Mouse (Mus musculus) kidney, adult 2 months (tissue): ENCODE results near the gene Lce6a. TPM values are rescaled to one million over a fixed set of nuclear protein-coding genes. Genes with fewer than 3 reads are reported as not detected.
A peak's percentile ranks its signal among the peaks of the same experiment; 100 is the strongest.

Experiments used
- DNase-seq: peaks from one replicate; pipeline ENCODE4 v3.0.0; 2021
- H3K27ac ChIP-seq: fragments of 200-500 bp; 2 replicates; pipeline ENCODE4 v1.5.1; 2012; ENCODE audit warnings: low read depth, low read length, control low read depth, inconsistent platforms; ENCODE audit not compliant: insufficient read depth
- H3K27me3 ChIP-seq: fragments of 200-500 bp; replicated peaks from 2 replicates; pipeline ENCODE4 v1.6.1; 2012; ENCODE audit warnings: mild to moderate bottlenecking, moderate library complexity, low read length, inconsistent platforms; ENCODE audit not compliant: control insufficient read depth, insufficient read depth
- H3K36me3 ChIP-seq: fragments of 200-500 bp; 2 replicates; pipeline ENCODE4 v1.6.1; 2012; ENCODE audit warnings: mild to moderate bottlenecking, moderate library complexity, low read length, inconsistent platforms; ENCODE audit not compliant: control insufficient read depth, insufficient read depth
- H3K4me1 ChIP-seq: fragments of 200-500 bp; 2 replicates; pipeline ENCODE4 v1.6.1; 2011; ENCODE audit warnings: low read length; ENCODE audit not compliant: control insufficient read depth, insufficient read depth
- H3K4me3 ChIP-seq: fragments of 200-500 bp; 2 replicates; pipeline ENCODE4 v1.5.1; 2011; ENCODE audit warnings: mild to moderate bottlenecking, low read depth, low read length, control low read depth; ENCODE audit not compliant: insufficient read depth
- CTCF ChIP-seq: fragments of 200-500 bp; conservative IDR thresholded peaks from 2 replicates; pipeline ENCODE4 v1.5.1; 2011; ENCODE audit warnings: low read depth, mild to moderate bottlenecking, control low read depth, low read length, moderate library complexity, mixed read lengths; ENCODE audit not compliant: insufficient read depth, insufficient read length
- POLR2A ChIP-seq: fragments of 200-500 bp; IDR thresholded peaks from one replicate; pipeline ENCODE4 v1.6.1; 2011; ENCODE audit warnings: low read depth, low read length, control low read depth
- WGBS: fragments of 180-500 bp; shearing (Covaris S2); methylation state at CpG from one replicate; pipeline ENCODE4 v1.1.7; 2018; 5-methylcytosine and 5-hydroxymethylcytosine counted together
- polyA plus RNA-seq: library from polyadenylated mRNA; depleted of rRNA; stranded (reverse); fragments of >200 nt; gene quantifications from 2 replicates; pipeline ENCODE4 v1.2.3, GENCODE M21; 2012

The Lce6a gene
- polyA plus RNA-seq, 1 experiment: not detected

DNA sequence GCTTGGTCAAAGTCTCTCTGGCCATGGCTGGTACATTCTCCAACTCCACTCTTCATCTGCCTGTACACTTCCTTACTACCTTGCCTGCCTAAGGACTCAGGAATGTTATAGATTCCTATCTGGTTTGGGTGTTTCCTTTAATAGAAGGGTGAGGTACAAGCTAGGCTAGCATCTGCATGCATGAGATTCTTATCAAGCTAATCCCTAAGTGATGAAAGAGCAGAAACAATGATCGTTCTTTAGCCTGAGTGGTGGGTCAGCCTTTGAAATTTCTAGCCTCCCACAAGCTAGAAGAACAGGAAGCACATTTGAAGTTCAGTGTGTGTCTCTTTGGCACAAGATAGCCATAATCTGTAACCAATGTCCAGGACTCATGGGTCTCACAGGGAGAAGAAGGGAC, 11.7 kb downstream of the Lce6a start:
- H3K4me3 ChIP-seq: no peak overlapping the region
- no peak for TF ChIP-seq CTCF
- TF ChIP-seq POLR2A: no peak
- no peaks in the 10 kb centered on the region for H3K4me1 ChIP-seq
- WGBS: 51% methylated on average over 1 of the region's 1 CpGs
- no peak overlapping the region for H3K27ac ChIP-seq
- no peaks in the 10 kb centered on the region for H3K27me3 ChIP-seq
- no peaks in the 10 kb centered on the region for H3K36me3 ChIP-seq
- DNase-seq: no peak

DNA sequence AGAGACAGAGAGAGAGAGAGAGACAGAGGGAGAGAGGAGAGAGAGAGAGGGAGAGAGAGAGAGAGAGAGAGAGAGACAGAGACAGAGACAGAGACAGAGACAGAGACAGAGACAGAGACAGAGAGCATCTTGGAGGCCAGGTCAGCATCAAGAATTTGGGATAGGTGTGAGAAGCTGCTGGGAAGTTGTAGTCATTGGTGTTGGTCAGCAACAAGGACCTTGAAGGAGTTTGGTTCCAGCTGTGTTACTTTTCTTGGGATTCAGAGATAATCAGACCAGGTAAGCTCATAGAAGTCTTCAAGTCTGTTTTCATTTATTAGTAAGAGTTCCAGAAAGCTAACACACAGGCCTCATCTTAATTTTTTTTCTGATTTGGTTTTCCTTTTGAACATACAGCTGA, 14.1 kb downstream of the Lce6a start, which contains the start of gene 2210017I01Rik:
TSS of gene 2210017I01Rik (minus strand) at position 101 of the 400 bp plus-strand sequence.
- no peak for DNase-seq
- Histone ChIP-seq H3K4me1 (no peaks in the 10 kb centered on the region), H3K4me3 (no peak within 1 kb of the TSS), H3K36me3 (no peaks in the 10 kb centered on the region), H3K27me3 (no peaks in the 10 kb centered on the region), H3K27ac (no peak within 1 kb of the TSS)
- no peak for TF ChIP-seq POLR2A
- no peak for TF ChIP-seq CTCF

DNA sequence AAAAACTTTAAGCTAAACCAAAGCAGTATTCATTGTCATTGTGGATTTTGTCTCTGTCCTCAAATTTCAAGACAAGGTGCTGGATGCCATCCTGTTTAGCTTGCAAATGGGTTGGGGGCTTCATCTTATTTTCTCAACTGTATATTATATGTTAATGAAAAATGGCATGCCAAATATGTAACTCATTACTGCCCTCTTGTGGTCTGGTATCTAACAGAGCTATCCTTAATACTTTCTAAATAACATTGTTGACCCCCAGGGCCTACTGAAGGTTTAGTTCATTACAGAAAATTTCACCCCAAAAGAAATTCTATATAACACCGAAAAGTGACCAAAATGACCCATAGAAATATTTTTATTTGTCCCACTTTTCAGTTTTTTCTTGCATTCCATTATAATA, 19.3 kb downstream of the Lce6a start:
- WGBS: 38% methylated on average over 1 of the region's 1 CpGs
- DNase-seq: peak; percentile 16
- Histone ChIP-seq H3K27me3 (no peaks in the 10 kb centered on the region), H3K27ac (no peak overlapping the region), H3K4me1 (no peaks in the 10 kb centered on the region), H3K36me3 (no peaks in the 10 kb centered on the region), H3K4me3 (no peak overlapping the region)
- TF ChIP-seq CTCF (no peak), POLR2A (no peak)

DNA sequence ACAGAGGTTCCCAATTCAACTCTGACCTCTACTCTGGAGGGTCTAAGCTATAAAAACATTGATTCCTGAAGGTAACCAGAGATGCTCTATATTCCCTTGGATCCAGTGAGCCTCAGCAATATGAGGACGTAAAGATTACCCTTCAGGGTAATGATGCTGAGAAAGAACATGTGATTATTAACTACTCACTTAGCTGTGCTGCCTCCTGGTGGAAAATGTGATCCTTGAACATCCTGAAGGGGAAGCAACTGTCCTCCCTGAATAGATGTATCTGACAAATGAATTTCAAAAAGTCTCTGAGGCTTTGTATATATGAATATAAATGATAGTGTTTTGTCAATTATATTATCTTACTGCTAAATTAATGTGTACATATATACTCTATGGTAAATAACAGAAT, 21.0 kb downstream of the Lce6a start:
- H3K27me3 ChIP-seq: no peaks in the 10 kb centered on the region
- 14% methylated on average over 1 of the region's 1 CpGs for WGBS
- TF ChIP-seq POLR2A: no peak
- no peak for TF ChIP-seq CTCF

DNA sequence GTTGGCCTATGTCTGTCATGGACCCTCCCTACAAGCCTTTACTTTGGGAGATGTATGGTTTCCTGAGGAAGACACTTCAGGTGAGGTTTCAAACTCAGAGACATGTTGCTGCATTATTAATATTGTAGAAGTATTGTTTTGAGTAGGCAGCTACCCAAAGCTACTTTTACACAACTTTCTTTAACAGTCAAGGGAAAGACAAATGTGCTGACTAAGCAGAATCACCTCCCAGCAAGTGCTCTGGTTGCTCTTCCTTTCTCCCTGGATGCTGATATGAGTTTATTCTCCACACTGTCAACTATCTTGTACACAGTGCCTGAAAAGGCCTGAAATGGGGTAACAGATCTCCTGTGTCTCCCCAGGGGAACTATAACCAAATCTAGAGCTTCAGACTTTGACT, 21.5 kb downstream of the Lce6a start:
- no peaks in the 10 kb centered on the region for H3K36me3 ChIP-seq
- H3K27me3 ChIP-seq: no peaks in the 10 kb centered on the region
- no peaks in the 10 kb centered on the region for H3K4me1 ChIP-seq
- no peak overlapping the region for H3K27ac ChIP-seq
- H3K4me3 ChIP-seq: no peak overlapping the region
- DNase-seq: no peak
- no peak for TF ChIP-seq CTCF
- TF ChIP-seq POLR2A: no peak

More for the DNA sequence above, 21.0 kb downstream of the Lce6a start:
- H3K4me1 ChIP-seq: no peaks in the 10 kb centered on the region
- no peaks in the 10 kb centered on the region for H3K36me3 ChIP-seq
- DNase-seq: peak; percentile 15
- H3K4me3 ChIP-seq: no peak overlapping the region
- H3K27ac ChIP-seq: no peak overlapping the region

DNA sequence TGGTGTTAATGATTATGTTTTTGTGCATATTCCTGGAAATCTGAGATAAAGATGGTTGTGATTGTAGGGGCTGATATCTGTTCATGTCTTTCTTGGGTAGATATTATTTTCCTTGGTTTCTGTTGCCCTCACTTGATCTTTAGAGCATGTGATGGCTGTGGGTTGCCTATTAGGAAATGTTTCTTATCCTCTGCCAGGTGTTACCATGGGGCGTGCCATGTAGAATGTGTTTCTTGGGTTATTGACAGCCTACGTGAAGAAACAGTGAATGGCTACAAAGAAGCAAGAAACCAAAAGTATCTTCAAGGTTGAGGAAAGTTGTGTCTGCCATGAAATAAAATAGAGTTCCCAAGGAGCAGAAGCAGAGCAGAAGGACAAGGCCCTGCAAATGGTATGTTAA, 23.0 kb downstream of the Lce6a start:
- no peak overlapping the region for H3K27ac ChIP-seq
- WGBS: 91% methylated on average over 2 of the region's 2 CpGs
- no peaks in the 10 kb centered on the region for H3K27me3 ChIP-seq
- H3K36me3 ChIP-seq: no peaks in the 10 kb centered on the region
- no peak for DNase-seq
- H3K4me1 ChIP-seq: no peaks in the 10 kb centered on the region
- no peak for TF ChIP-seq POLR2A
- TF ChIP-seq CTCF: no peak
- H3K4me3 ChIP-seq: no peak overlapping the region

DNA sequence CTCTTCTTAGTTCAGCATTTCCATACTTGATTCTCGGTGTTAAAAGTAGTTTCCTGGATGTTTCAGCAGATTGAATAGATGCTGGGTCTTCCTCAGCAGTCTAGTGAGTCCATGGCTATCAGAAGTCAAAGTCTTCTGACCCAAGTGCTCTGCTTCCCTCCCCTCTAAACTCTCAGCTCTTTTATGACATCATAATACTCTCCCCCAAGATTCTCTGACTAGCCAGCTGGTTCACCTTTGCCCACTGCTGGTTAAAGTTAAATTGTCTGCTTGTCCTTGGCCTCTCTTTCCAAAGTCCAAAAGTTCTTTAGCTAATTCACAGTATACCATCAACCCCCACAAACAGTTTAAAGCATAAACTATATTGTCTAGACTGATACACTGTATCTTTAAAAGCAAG, 32.6 kb downstream of the Lce6a start, which contains the start of gene Smcp:
TSS of gene Smcp (minus strand) at position 140 of the 400 bp plus-strand sequence.
- DNase-seq: peak; percentile 76
- TF ChIP-seq POLR2A (no peak), CTCF (no peak)
- Histone ChIP-seq H3K4me1 (no peaks in the 10 kb centered on the region), H3K4me3 (no peak within 1 kb of the TSS), H3K27ac (peak within 1 kb of the TSS; percentile 30), H3K36me3 (no peaks in the 10 kb centered on the region), H3K27me3 (no peaks in the 10 kb centered on the region)
- 40% methylated on average over 1 of the region's 1 CpGs for WGBS

DNA sequence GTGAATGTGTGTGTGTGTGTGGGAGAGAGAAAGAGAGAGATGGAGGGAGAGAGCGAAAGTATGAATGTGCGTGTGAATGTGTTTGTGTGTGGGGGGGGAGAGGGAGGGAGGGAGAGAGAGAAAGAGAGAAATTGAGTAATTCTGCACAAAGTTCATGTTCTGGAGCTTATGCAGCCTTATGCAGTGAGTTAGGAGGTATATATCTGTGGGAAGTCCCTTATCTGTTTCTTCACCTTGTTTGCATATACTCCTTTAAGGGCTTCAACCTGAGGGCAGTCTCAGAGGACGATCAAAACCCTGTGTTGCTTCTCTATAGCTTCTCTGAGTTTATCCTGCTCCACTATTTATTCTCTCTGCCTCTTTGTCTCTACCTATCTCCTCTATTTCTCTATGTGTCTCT, 34.3 kb downstream of the Lce6a start:
- Histone ChIP-seq H3K27ac (no peak overlapping the region), H3K4me1 (no peaks in the 10 kb centered on the region), H3K4me3 (no peak overlapping the region), H3K27me3 (no peaks in the 10 kb centered on the region), H3K36me3 (no peaks in the 10 kb centered on the region)
- no peak for DNase-seq
- TF ChIP-seq POLR2A (no peak), CTCF (no peak)
- 94% methylated on average over 3 of the region's 3 CpGs for WGBS
